Mouse (Mus musculus): Measurements from ENCODE around the gene Thoc6. TPM values are rescaled to one million over a fixed set of nuclear protein-coding genes. Genes with fewer than 3 reads are reported as not detected.
A peak's percentile ranks its signal among the peaks of the same experiment; 100 is the strongest.

Thoc6 gene
- polyA plus RNA-seq, 1 experiment from 2014 or later, result 45.9 TPM

GRCm38 (mm10) chr17:23682092-23682491 is 8.4 kb upstream of the Thoc6 start:
- ATAC-seq (no peak), DNase-seq (ENCODE audit: low spot score) (no peak)
- no peaks in the 10 kb centered on the region for H3K9me3 ChIP-seq (replicated peaks; ENCODE audit: control insufficient read depth, low read length)
- no peak overlapping the region for H3K4me2 ChIP-seq (ENCODE audit: low read length)
- no peak overlapping the region for H3K4me3 ChIP-seq (ENCODE audit: low read depth, low read length)
- H3K27ac ChIP-seq (ENCODE audit: low read depth, low read length), result no peak overlapping the region
- H3K36me3 ChIP-seq (ENCODE audit: control insufficient read depth, insufficient read depth, low read length), result no peaks in the 10 kb centered on the region
- peaks cover 40% of the 10 kb centered on the region for H3K27me3 ChIP-seq (replicated peaks; ENCODE audit: control insufficient read depth, insufficient read depth, low read length)
- no peak overlapping the region for H3K9ac ChIP-seq (ENCODE audit: low read length)
- H3K4me1 ChIP-seq (ENCODE audit: control insufficient read depth, insufficient read depth, low read length), result peaks cover 7% of the 10 kb centered on the region
- WGBS, result 73% methylated on average over 4 of the region's 4 CpGs

DNA sequence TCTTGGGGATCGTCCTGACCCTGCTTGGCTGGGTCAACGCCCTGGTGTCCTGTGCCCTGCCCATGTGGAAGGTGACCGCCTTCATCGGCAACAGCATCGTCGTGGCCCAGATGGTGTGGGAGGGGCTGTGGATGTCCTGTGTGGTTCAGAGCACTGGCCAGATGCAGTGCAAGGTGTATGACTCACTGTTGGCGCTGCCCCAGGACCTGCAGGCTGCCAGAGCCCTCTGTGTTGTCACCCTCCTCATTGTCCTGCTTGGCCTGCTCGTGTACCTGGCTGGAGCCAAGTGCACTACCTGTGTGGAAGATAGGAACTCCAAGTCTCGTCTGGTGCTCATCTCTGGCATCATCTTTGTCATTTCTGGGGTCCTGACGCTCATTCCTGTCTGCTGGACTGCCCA is 7.4 kb upstream of the Thoc6 start:
- Histone ChIP-seq H3K27ac (ENCODE audit: low read depth, low read length) (no peak overlapping the region), H3K27me3 (replicated peaks; ENCODE audit: control insufficient read depth, insufficient read depth, low read length) (peaks cover 46% of the 10 kb centered on the region), H3K36me3 (ENCODE audit: control insufficient read depth, insufficient read depth, low read length) (no peaks in the 10 kb centered on the region), H3K4me1 (ENCODE audit: control insufficient read depth, insufficient read depth, low read length) (peaks cover 15% of the 10 kb centered on the region), H3K9me3 (replicated peaks; ENCODE audit: control insufficient read depth, low read length) (no peaks in the 10 kb centered on the region), H3K4me3 (ENCODE audit: low read depth, low read length) (no peak overlapping the region), H3K4me2 (ENCODE audit: low read length) (no peak overlapping the region), H3K9ac (ENCODE audit: low read length) (no peak overlapping the region)
- 70% methylated on average over 10 of the region's 10 CpGs for WGBS
- ATAC-seq (no peak), DNase-seq (ENCODE audit: low spot score) (no peak)

GRCm38 (mm10) chr17:23680336-23680735 is 6.7 kb upstream of the Thoc6 start:
- Histone ChIP-seq H3K36me3 (ENCODE audit: control insufficient read depth, insufficient read depth, low read length) (no peaks in the 10 kb centered on the region), H3K27me3 (replicated peaks; ENCODE audit: control insufficient read depth, insufficient read depth, low read length) (peaks cover 53% of the 10 kb centered on the region), H3K4me3 (ENCODE audit: low read depth, low read length) (no peak overlapping the region), H3K9ac (ENCODE audit: low read length) (no peak overlapping the region), H3K4me1 (ENCODE audit: control insufficient read depth, insufficient read depth, low read length) (peaks cover 17% of the 10 kb centered on the region), H3K9me3 (replicated peaks; ENCODE audit: control insufficient read depth, low read length) (no peaks in the 10 kb centered on the region), H3K4me2 (ENCODE audit: low read length) (no peak overlapping the region), H3K27ac (ENCODE audit: low read depth, low read length) (no peak overlapping the region)
- DNase-seq (ENCODE audit: low spot score) (no peak), ATAC-seq (no peak)
- 77% methylated on average over 9 of the region's 9 CpGs for WGBS

- ATAC-seq (no peak), DNase-seq (ENCODE audit: low spot score) (no peak)
- Histone ChIP-seq H3K27me3 (replicated peaks; ENCODE audit: control insufficient read depth, insufficient read depth, low read length) (peaks cover 56% of the 10 kb centered on the region), H3K4me2 (ENCODE audit: low read length) (peak within 1 kb of the TSS; percentile 30), H3K4me1 (ENCODE audit: control insufficient read depth, insufficient read depth, low read length) (peaks cover 20% of the 10 kb centered on the region), H3K4me3 (ENCODE audit: low read depth, low read length) (no peak within 1 kb of the TSS), H3K27ac (ENCODE audit: low read depth, low read length) (no peak within 1 kb of the TSS), H3K36me3 (ENCODE audit: control insufficient read depth, insufficient read depth, low read length) (no peaks in the 10 kb centered on the region), H3K9ac (ENCODE audit: low read length) (no peak within 1 kb of the TSS; the same call in 1 of the 2 replicates), H3K9me3 (replicated peaks; ENCODE audit: control insufficient read depth, low read length) (no peaks in the 10 kb centered on the region)
- WGBS, result 2% methylated on average over 38 of the region's 38 CpGs
Observed at GRCm38 (mm10) chr17:23679127-23679835, 5.6 kb upstream of the Thoc6 start, which contains the start of gene Cldn6. TSS of gene Cldn6 (plus strand) at chr17:23679249.

DNA sequence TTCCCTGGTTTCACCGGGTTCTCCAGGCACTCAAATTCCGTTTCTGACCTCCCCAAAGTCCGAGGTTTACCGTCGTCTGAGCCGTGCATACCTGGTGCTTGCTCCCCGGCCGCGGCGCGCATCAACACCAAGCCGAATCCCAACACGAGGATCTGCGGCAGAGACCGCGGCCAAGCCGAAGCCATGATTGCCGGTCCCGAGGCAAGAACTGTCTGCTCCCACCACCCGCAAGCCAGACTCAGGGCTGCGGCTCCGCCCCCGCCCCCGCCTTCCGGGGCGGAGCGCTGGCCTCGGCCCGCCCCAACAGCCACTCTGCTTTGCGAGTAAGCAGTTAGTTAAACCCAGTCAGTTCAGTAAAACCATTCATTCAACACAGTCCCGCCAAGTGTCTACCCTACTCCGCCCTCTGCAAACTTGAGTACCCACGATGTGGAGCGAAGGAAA is 3.6 kb upstream of the Thoc6 start, which contains the start of gene Tnfrsf12a:
Gene Tnfrsf12a, minus strand, starts transcription at position 233 of the 444 bp plus-strand sequence.
- Histone ChIP-seq H3K4me2 (ENCODE audit: low read length) (peak within 1 kb of the TSS; percentile 93), H3K9ac (ENCODE audit: low read length) (peak within 1 kb of the TSS; percentile 60), H3K27me3 (replicated peaks; ENCODE audit: control insufficient read depth, insufficient read depth, low read length) (peaks cover 48% of the 10 kb centered on the region), H3K4me3 (ENCODE audit: low read depth, low read length) (peak within 1 kb of the TSS; percentile 45), H3K27ac (ENCODE audit: low read depth, low read length) (no peak within 1 kb of the TSS), H3K4me1 (ENCODE audit: control insufficient read depth, insufficient read depth, low read length) (peaks cover 19% of the 10 kb centered on the region), H3K36me3 (ENCODE audit: control insufficient read depth, insufficient read depth, low read length) (no peaks in the 10 kb centered on the region), H3K9me3 (replicated peaks; ENCODE audit: control insufficient read depth, low read length) (no peaks in the 10 kb centered on the region)
- DNase-seq (ENCODE audit: low spot score) (peak; percentile 86), ATAC-seq (peak; percentile 41)
- WGBS, result under 1% methylated on average over 34 of the region's 34 CpGs

DNA sequence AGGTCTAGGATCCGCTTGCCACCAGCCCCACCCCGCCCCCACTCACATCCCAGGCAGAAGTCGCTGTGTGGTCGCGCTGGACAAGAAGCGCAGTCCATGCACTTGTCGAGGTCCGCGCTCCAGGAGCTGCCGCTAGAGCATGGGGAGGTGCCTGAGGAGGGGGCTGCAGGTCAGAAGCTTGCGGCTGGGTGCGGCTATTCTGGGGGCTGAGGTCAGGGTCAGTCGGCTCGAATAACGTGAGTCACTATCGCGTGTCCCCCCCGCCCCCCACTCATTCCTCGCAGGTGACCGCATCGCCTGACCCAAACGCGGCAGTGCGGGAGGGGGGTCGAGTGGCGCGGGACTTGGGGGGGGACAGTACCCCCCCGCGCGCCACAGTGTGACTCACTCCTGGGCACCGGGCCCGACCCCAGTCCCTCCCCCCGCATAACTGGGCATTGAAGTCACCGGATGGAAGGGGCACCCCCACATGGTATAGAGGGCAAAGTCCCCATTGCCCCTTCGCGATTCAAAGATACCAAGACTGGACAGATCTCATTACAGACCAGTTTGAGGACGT is 2.9 kb upstream of the Thoc6 start:
- Histone ChIP-seq H3K4me1 (ENCODE audit: control insufficient read depth, insufficient read depth, low read length) (peaks cover 19% of the 10 kb centered on the region), H3K27me3 (replicated peaks; ENCODE audit: control insufficient read depth, insufficient read depth, low read length) (peaks cover 48% of the 10 kb centered on the region), H3K27ac (ENCODE audit: low read depth, low read length) (no peak overlapping the region), H3K4me3 (ENCODE audit: low read depth, low read length) (peak overlapping the region; percentile 45), H3K9me3 (replicated peaks; ENCODE audit: control insufficient read depth, low read length) (no peaks in the 10 kb centered on the region), H3K4me2 (ENCODE audit: low read length) (peak overlapping the region; percentile 93), H3K36me3 (ENCODE audit: control insufficient read depth, insufficient read depth, low read length) (no peaks in the 10 kb centered on the region), H3K9ac (ENCODE audit: low read length) (peak overlapping the region; percentile 60)
- ATAC-seq, result no peak
- no peak for DNase-seq (ENCODE audit: low spot score)
- 0% methylated on average over 33 of the region's 37 CpGs for WGBS

GRCm38 (mm10) chr17:23675564-23676281 is 2.0 kb upstream of the Thoc6 start:
- H3K27ac ChIP-seq (ENCODE audit: low read depth, low read length), result no peak overlapping the region
- peaks cover 19% of the 10 kb centered on the region for H3K4me1 ChIP-seq (ENCODE audit: control insufficient read depth, insufficient read depth, low read length)
- peaks cover 40% of the 10 kb centered on the region for H3K27me3 ChIP-seq (replicated peaks; ENCODE audit: control insufficient read depth, insufficient read depth, low read length)
- 10% methylated on average over 15 of the region's 15 CpGs for WGBS
- no peaks in the 10 kb centered on the region for H3K36me3 ChIP-seq (ENCODE audit: control insufficient read depth, insufficient read depth, low read length)
- no peak for ATAC-seq
- peak overlapping the region; percentile 93 for H3K4me2 ChIP-seq (ENCODE audit: low read length)
- 0 out of 2 replicates have a peak overlapping the region, but pooled peaks have one; percentile 60 for H3K9ac ChIP-seq (ENCODE audit: low read length)
- DNase-seq (ENCODE audit: low spot score), result no peak
- peak overlapping the region; percentile 45 for H3K4me3 ChIP-seq (ENCODE audit: low read depth, low read length)
- H3K9me3 ChIP-seq (replicated peaks; ENCODE audit: control insufficient read depth, low read length), result no peaks in the 10 kb centered on the region

GRCm38 (mm10) chr17:23675127-23675526 is 1.4 kb upstream of the Thoc6 start:
- peaks cover 34% of the 10 kb centered on the region for H3K27me3 ChIP-seq (replicated peaks; ENCODE audit: control insufficient read depth, insufficient read depth, low read length)
- DNase-seq (ENCODE audit: low spot score) (no peak), ATAC-seq (no peak)
- H3K36me3 ChIP-seq (ENCODE audit: control insufficient read depth, insufficient read depth, low read length), result 0 out of 2 replicates have a peak, but pooled peaks cover 2% of the 10 kb centered on the region
- peaks cover 19% of the 10 kb centered on the region for H3K4me1 ChIP-seq (ENCODE audit: control insufficient read depth, insufficient read depth, low read length)
- no peak overlapping the region for H3K4me3 ChIP-seq (ENCODE audit: low read depth, low read length)
- H3K9me3 ChIP-seq (replicated peaks; ENCODE audit: control insufficient read depth, low read length), result no peaks in the 10 kb centered on the region
- no peak overlapping the region for H3K27ac ChIP-seq (ENCODE audit: low read depth, low read length)
- 57% methylated on average over 5 of the region's 5 CpGs for WGBS
- H3K4me2 ChIP-seq (ENCODE audit: low read length), result no peak overlapping the region
- no peak overlapping the region for H3K9ac ChIP-seq (ENCODE audit: low read length)

Data from forebrain, embryonic 14.5 days (tissue).